Mouse (Mus musculus): ENCODE measurements around the gene Got1. TPM values are rescaled to one million over a fixed set of nuclear protein-coding genes. Genes with fewer than 3 reads are reported as not detected.

Gene Got1
- polyA plus RNA-seq, 2 experiments: 10.8 to 11.6 TPM

DNA sequence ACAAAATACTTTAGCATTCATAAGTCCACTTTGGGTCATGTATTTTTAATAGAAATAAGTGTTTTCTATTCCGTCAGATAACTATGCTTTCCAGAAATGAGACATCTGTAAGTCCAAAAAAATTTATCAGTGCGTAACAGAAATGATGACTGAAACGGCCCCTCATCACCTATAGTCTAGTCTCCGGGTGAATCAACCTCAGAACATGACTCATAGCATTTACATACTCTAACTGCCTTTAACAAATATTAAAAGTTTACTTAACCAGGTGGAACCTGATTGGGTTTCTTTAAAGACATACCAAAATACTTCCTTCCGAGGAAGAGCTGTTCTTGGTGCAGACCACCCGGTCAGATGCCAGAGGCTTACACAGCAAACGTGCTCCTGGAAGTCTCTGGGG lies 6.1 kb downstream of the Got1 start:
- H3K9me3 ChIP-seq (ENCODE audit: control insufficient read depth, low read length): no peaks in the 10 kb centered on the region
- peaks cover 3 to 24% of the 10 kb centered on the region in 2 experiments; a peak in 3 of 4 replicates for H3K4me1 ChIP-seq (replicated peaks; ENCODE audit: control insufficient read depth in 2 of 2, insufficient read depth in 2 of 2, low read length in 1 of 2)
- 69% methylated on average over 7 of the region's 7 CpGs for WGBS (ENCODE audit: insufficient replicate concordance)
- no peak for ATAC-seq (ENCODE audit: insufficient read depth)
- H3K9ac ChIP-seq (replicated peaks): no peak overlapping the region
- H3K4me2 ChIP-seq (ENCODE audit: low read depth): no peak overlapping the region
- no peaks in the 10 kb centered on the region for H3K27me3 ChIP-seq (ENCODE audit: control insufficient read depth, insufficient read depth, low read length)
- H3K36me3 ChIP-seq (replicated peaks; ENCODE audit: control insufficient read depth, insufficient read depth, low read depth): peaks cover 2% of the 10 kb centered on the region; the same call in 1 of the 2 replicates
- no peak overlapping the region for H3K4me3 ChIP-seq (ENCODE audit: insufficient read depth in 1 of 2, low read depth in 2 of 2, low read length in 2 of 2)
- no peak for DNase-seq (ENCODE audit: low read depth in 3 of 3, low spot score in 3 of 3)
- TF ChIP-seq EP300 (IDR thresholded peaks at IDR 0.05; ENCODE audit: low read depth): no peak
- TF ChIP-seq CTCF (IDR thresholded peaks at IDR 0.05; ENCODE audit: low read depth): no peak
- no peak overlapping the region for H3K27ac ChIP-seq

DNA sequence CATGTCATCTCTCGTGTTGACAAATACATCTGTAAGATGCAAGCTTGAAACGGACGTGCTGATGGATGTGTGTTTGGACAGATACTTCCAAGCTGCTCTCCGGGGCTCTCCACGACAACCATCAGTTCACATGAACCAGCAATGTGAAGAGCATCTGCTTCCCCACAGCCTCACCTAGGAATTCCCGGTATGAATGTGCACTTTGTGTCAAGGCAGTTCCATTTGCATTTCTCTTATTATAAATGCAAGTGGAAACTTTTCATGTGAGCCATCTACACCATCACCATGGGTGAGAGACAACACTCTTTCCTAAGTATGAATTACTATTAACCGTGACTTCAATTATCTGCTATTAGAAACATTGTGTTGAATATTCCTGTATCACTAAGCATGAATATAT lies 6.6 kb downstream of the Got1 start:
- Histone ChIP-seq H3K9ac (replicated peaks) (no peak overlapping the region), H3K4me2 (ENCODE audit: low read depth) (no peak overlapping the region), H3K36me3 (replicated peaks; ENCODE audit: control insufficient read depth, insufficient read depth, low read depth) (peaks cover 2% of the 10 kb centered on the region; the same call in 1 of the 2 replicates), H3K4me3 (ENCODE audit: insufficient read depth in 1 of 2, low read depth in 2 of 2, low read length in 2 of 2) (no peak overlapping the region), H3K4me1 (replicated peaks; ENCODE audit: control insufficient read depth in 2 of 2, insufficient read depth in 2 of 2, low read length in 1 of 2) (peaks cover 3 to 24% of the 10 kb centered on the region in 2 experiments; a peak in 3 of 4 replicates), H3K27ac (no peak overlapping the region), H3K27me3 (ENCODE audit: control insufficient read depth, insufficient read depth, low read length) (no peaks in the 10 kb centered on the region), H3K9me3 (ENCODE audit: control insufficient read depth, low read length) (no peaks in the 10 kb centered on the region)
- WGBS (ENCODE audit: insufficient replicate concordance): 81% methylated on average over 7 of the region's 7 CpGs
- TF ChIP-seq CTCF (IDR thresholded peaks at IDR 0.05; ENCODE audit: low read depth) (no peak), EP300 (IDR thresholded peaks at IDR 0.05; ENCODE audit: low read depth) (no peak)
- DNase-seq (ENCODE audit: low read depth in 3 of 3, low spot score in 3 of 3) (no peak), ATAC-seq (ENCODE audit: insufficient read depth) (no peak)

DNA sequence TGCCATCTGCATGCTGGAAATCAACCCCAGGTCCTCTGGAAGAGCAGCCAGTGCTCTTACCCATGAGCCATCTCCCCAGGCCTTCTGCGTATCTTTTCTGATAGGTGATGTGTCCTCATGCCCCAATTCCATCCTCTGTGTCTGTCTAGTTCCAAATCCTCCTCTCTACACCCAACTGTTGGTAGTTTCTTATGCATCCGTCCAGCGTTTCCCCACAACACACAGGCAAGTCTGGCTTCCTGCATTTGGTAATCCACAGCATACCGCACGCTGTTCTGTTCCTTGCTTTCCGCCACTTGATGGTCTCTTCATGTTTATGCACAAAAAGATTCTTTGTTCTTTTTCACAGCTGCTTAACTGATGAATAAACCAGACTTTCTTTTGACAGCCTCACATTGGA lies 7.1 kb downstream of the Got1 start:
- no peak overlapping the region for H3K27ac ChIP-seq

DNA sequence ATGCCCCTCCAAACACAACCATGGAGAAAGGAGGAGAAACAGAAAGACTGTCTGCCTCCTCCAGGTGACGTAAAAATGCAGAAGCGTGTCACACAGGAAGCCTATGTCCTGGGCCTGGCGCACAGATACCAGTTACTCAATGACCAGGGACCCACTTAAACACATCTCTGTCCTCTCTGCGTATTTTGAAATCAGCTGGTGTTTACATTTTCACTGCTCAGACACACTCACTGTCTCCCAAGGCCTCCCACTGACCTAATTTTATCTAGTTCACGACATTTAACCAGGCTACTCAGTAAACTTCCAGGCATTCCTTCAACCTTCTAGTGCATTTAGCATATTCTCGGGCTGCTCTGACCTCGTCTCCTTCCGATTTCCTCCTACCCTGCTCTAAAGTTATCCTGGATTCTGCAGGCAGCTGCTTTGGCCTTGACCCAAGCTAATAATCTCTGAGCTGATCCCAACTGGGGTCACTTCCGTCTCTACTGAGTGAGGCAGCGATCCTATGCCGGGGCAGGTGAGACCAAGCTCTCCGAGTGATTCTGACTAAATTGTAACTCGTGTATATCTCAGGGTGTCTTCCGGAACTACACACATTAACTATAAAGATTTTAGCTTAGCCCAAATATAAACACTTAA lies 7.9 kb downstream of the Got1 start:
- no peaks in the 10 kb centered on the region for H3K9me3 ChIP-seq (ENCODE audit: control insufficient read depth, low read length)
- H3K4me1 ChIP-seq (replicated peaks; ENCODE audit: control insufficient read depth in 2 of 2, insufficient read depth in 2 of 2, low read length in 1 of 2): peaks cover 3 to 21% of the 10 kb centered on the region in 2 experiments; a peak in 3 of 4 replicates
- no peak overlapping the region for H3K4me3 ChIP-seq (ENCODE audit: insufficient read depth in 1 of 2, low read depth in 2 of 2, low read length in 2 of 2)
- no peak overlapping the region for H3K9ac ChIP-seq (replicated peaks)
- ATAC-seq (ENCODE audit: insufficient read depth) (no peak), DNase-seq (ENCODE audit: low read depth in 3 of 3, low spot score in 3 of 3) (no peak)
- no peak overlapping the region for H3K4me2 ChIP-seq (ENCODE audit: low read depth)
- WGBS (ENCODE audit: insufficient replicate concordance): 74% methylated on average over 14 of the region's 14 CpGs
- H3K36me3 ChIP-seq (replicated peaks; ENCODE audit: control insufficient read depth, insufficient read depth, low read depth): peaks cover 2% of the 10 kb centered on the region; the same call in 1 of the 2 replicates
- no peaks in the 10 kb centered on the region for H3K27me3 ChIP-seq (ENCODE audit: control insufficient read depth, insufficient read depth, low read length)
- TF ChIP-seq CTCF (IDR thresholded peaks at IDR 0.05; ENCODE audit: low read depth): no peak
- TF ChIP-seq EP300 (IDR thresholded peaks at IDR 0.05; ENCODE audit: low read depth): no peak
- H3K27ac ChIP-seq: no peak overlapping the region

More for the DNA sequence above, 7.1 kb downstream of the Got1 start:
- DNase-seq (ENCODE audit: low read depth in 3 of 3, low spot score in 3 of 3): no peak
- peaks cover 2% of the 10 kb centered on the region; the same call in 1 of the 2 replicates for H3K36me3 ChIP-seq (replicated peaks; ENCODE audit: control insufficient read depth, insufficient read depth, low read depth)
- no peaks in the 10 kb centered on the region for H3K27me3 ChIP-seq (ENCODE audit: control insufficient read depth, insufficient read depth, low read length)
- 84% methylated on average over 6 of the region's 6 CpGs for WGBS (ENCODE audit: insufficient replicate concordance)
- peaks cover 3 to 24% of the 10 kb centered on the region in 2 experiments; a peak in 3 of 4 replicates for H3K4me1 ChIP-seq (replicated peaks; ENCODE audit: control insufficient read depth in 2 of 2, insufficient read depth in 2 of 2, low read length in 1 of 2)
- ATAC-seq (ENCODE audit: insufficient read depth): no peak
- H3K4me2 ChIP-seq (ENCODE audit: low read depth): no peak overlapping the region
- no peak overlapping the region for H3K4me3 ChIP-seq (ENCODE audit: insufficient read depth in 1 of 2, low read depth in 2 of 2, low read length in 2 of 2)
- no peaks in the 10 kb centered on the region for H3K9me3 ChIP-seq (ENCODE audit: control insufficient read depth, low read length)
- TF ChIP-seq EP300 (IDR thresholded peaks at IDR 0.05; ENCODE audit: low read depth): no peak
- no peak overlapping the region for H3K9ac ChIP-seq (replicated peaks)

DNA sequence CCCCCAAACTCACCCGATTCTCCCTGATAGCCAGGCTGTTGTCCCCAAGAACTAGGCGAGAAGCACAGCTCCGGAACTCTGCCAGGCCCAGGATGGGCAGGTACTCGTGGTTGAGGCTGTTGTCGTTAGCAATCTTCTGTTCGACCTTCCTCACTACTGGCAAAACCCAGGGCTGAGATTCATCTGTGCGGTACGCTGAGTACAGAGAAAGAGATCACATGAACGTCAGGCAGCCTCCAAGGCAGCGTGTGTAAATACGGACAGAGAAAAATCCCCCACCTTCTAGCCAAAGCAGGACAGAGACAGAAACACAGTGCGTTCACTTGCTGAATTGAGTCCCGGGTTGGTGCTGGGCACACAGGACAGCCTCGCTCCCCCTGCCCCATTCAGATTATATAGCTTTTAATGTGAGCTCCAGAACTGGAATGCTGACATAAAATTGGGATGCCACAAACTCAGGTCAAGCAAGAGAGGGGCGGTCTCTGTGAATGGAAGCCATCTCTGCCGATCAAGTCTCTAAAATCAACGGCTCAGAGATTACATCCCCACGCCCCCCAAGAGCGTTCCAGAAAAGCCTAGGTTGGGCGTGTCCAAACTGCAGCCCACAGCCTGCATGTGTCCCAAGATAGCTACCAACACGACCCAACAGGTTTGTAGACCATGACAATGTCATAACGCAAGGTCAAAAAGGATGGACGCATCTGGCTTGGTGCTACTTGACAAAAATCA lies 8.6 kb downstream of the Got1 start:
- Histone ChIP-seq H3K4me2 (ENCODE audit: low read depth) (no peak overlapping the region), H3K4me3 (ENCODE audit: insufficient read depth in 1 of 2, low read depth in 2 of 2, low read length in 2 of 2) (no peak overlapping the region), H3K9me3 (ENCODE audit: control insufficient read depth, low read length) (no peaks in the 10 kb centered on the region), H3K36me3 (replicated peaks; ENCODE audit: control insufficient read depth, insufficient read depth, low read depth) (peaks cover 2% of the 10 kb centered on the region; the same call in 1 of the 2 replicates), H3K4me1 (replicated peaks; ENCODE audit: control insufficient read depth in 2 of 2, insufficient read depth in 2 of 2, low read length in 1 of 2) (peaks cover 3 to 18% of the 10 kb centered on the region in 2 experiments; a peak in 3 of 4 replicates), H3K27me3 (ENCODE audit: control insufficient read depth, insufficient read depth, low read length) (no peaks in the 10 kb centered on the region), H3K27ac (no peak overlapping the region), H3K9ac (replicated peaks) (no peak overlapping the region)
- TF ChIP-seq CTCF (IDR thresholded peaks at IDR 0.05; ENCODE audit: low read depth) (no peak), EP300 (IDR thresholded peaks at IDR 0.05; ENCODE audit: low read depth) (no peak)
- ATAC-seq (ENCODE audit: insufficient read depth): no peak
- WGBS (ENCODE audit: insufficient replicate concordance): 70% methylated on average over 23 of the region's 23 CpGs
- DNase-seq (ENCODE audit: low read depth in 3 of 3, low spot score in 3 of 3): no peak
